Mouse (Mus musculus): ENCODE results near the gene Gprc5c.

- TF ChIP-seq CTCF (IDR thresholded peaks at IDR 0.05 in 2 of 3, conservative IDR thresholded peaks at IDR 0.05 in 1 of 3; ENCODE audit: control insufficient read depth in 1 of 3, insufficient read depth in 1 of 3, low read depth in 2 of 3, low read length in 3 of 3, poor library complexity in 1 of 3, severe bottlenecking in 1 of 3): no peak
- no peak for TF ChIP-seq GATA1 (IDR thresholded peaks at IDR 0.05; ENCODE audit: low read depth, low read length)
- TF ChIP-seq GABPA (IDR thresholded peaks at IDR 0.05; ENCODE audit: low read depth, low read length): no peak
- no peak for TF ChIP-seq ELF1 (IDR thresholded peaks at IDR 0.05; ENCODE audit: low read depth, low read length)
- no peak for TF ChIP-seq POLR2AphosphoS5 (IDR thresholded peaks at IDR 0.05; ENCODE audit: borderline replicate concordance, low read depth, low read length)
- no peak for TF ChIP-seq TAL1 (IDR thresholded peaks at IDR 0.05; ENCODE audit: low read length)
- no peak for TF ChIP-seq MAFK (IDR thresholded peaks at IDR 0.05; ENCODE audit: borderline replicate concordance, low read depth, low read length)
- TF ChIP-seq USF1 (IDR thresholded peaks at IDR 0.05; ENCODE audit: low read depth, low read length): no peak
Measured at GRCm38 (mm10) chr11:114875301-114875801, 24.4 kb downstream of the Gprc5c start.
